Mouse (Mus musculus) CH12.LX (cell line): ENCODE data around the gene Rnf181. TPM values are rescaled to one million over a fixed set of nuclear protein-coding genes. Genes with fewer than 3 reads are reported as not detected.

Source experiments
- DNase-seq: peaks from one replicate; pipeline ENCODE4 v3.0.0-alpha.2; 2013; ENCODE audit errors: extremely low read depth
- H3K27ac ChIP-seq: 2 replicates; pipeline ENCODE4 v1.5.1; 2012; ENCODE audit warnings: low read depth, mild to moderate bottlenecking, control low read depth, moderate library complexity; ENCODE audit not compliant: insufficient read depth
- H3K27me3 ChIP-seq: replicated peaks from 2 replicates; pipeline ENCODE3; 2012; ENCODE audit warnings: inconsistent platforms
- H3K36me3 ChIP-seq, 2 experiments: replicated peaks in 1 of 2; 2 replicates each; pipeline versions ENCODE3 to v1.6.1; 2012; ENCODE audit warnings: inconsistent platforms in 1 of 2, low read length in 1 of 2, mild to moderate bottlenecking in 1 of 2, mixed read lengths in 1 of 2, moderate library complexity in 1 of 2; ENCODE audit not compliant: control insufficient read depth in 1 of 2, insufficient read depth in 1 of 2
- H3K4me1 ChIP-seq, 2 experiments: 2 replicates each; pipeline ENCODE4 v1.6.1; 2012; ENCODE audit warnings: inconsistent platforms in 1 of 2, moderate library complexity in 1 of 2; ENCODE audit not compliant: insufficient read depth in 2 of 2, control insufficient read depth in 1 of 2
- H3K4me2 ChIP-seq: 2 replicates; pipeline ENCODE4 v1.6.1; 2012; ENCODE audit warnings: low read depth, mild to moderate bottlenecking, control low read depth; ENCODE audit not compliant: poor library complexity, insufficient read depth, severe bottlenecking
- H3K4me3 ChIP-seq, 3 experiments: fragments of 150-350 bp in 1 of 3; sonication (generic) in 1 of 3; replicated peaks in 1 of 3; 2 replicates each; pipeline versions ENCODE3 to v1.5.1; 2011 to 2012; ENCODE audit warnings: low read depth in 2 of 3, low read length in 2 of 3, mild to moderate bottlenecking in 2 of 3, moderate library complexity in 2 of 3, control low read depth in 1 of 3, improper control_type of control experiment in 1 of 3, inconsistent platforms in 1 of 3, mixed read lengths in 1 of 3; ENCODE audit not compliant: poor library complexity in 1 of 3
- H3K79me2 ChIP-seq: replicated peaks from 2 replicates; pipeline ENCODE4 v1.6.1; 2012; ENCODE audit warnings: mild to moderate bottlenecking, moderate library complexity; ENCODE audit not compliant: control insufficient read depth, poor library complexity, insufficient read depth, severe bottlenecking; ENCODE audit errors: extremely low read depth
- H3K9ac ChIP-seq: 2 replicates; pipeline ENCODE4 v1.6.1; 2012; ENCODE audit warnings: low read depth, mild to moderate bottlenecking, control low read depth, moderate library complexity; ENCODE audit not compliant: insufficient read depth
- H3K9me3 ChIP-seq: replicated peaks from 2 replicates; pipeline ENCODE3; 2012; ENCODE audit warnings: low read length, inconsistent platforms, mixed read lengths
- CHD1 ChIP-seq: IDR thresholded peaks from 2 replicates; pipeline ENCODE4 v1.6.1; 2012; ENCODE audit warnings: low read depth, low read length, improper control_type of control experiment, inconsistent platforms
- E2F4 ChIP-seq: IDR thresholded peaks from 2 replicates; pipeline ENCODE4 v1.6.1; 2011; ENCODE audit warnings: low read depth, low read length, improper control_type of control experiment; ENCODE audit not compliant: insufficient replicate concordance
- ELF1 ChIP-seq: IDR thresholded peaks from 2 replicates; pipeline ENCODE4 v1.6.1; 2014; ENCODE audit warnings: low read depth, mild to moderate bottlenecking, inconsistent platforms, low read length, improper control_type of control experiment
- ETS1 ChIP-seq: conservative IDR thresholded peaks from 2 replicates; pipeline ENCODE4 v1.6.1; 2012; ENCODE audit warnings: low read depth, mild to moderate bottlenecking, inconsistent platforms, low read length, improper control_type of control experiment, moderate library complexity
- GABPA ChIP-seq: IDR thresholded peaks from 2 replicates; pipeline ENCODE4 v1.6.1; 2012; ENCODE audit warnings: low read depth, low read length, improper control_type of control experiment, inconsistent platforms; ENCODE audit not compliant: insufficient replicate concordance
- JUND ChIP-seq: conservative IDR thresholded peaks from 2 replicates; pipeline ENCODE4 v1.6.1; 2011; ENCODE audit warnings: low read depth, low read length, improper control_type of control experiment
- MAZ ChIP-seq: IDR thresholded peaks from 2 replicates; pipeline ENCODE4 v1.6.1; 2012; ENCODE audit warnings: low read depth, mild to moderate bottlenecking, inconsistent platforms, low read length, improper control_type of control experiment, moderate library complexity
- MEF2A ChIP-seq: IDR thresholded peaks from 2 replicates; pipeline ENCODE4 v1.6.1; 2014; ENCODE audit warnings: low read depth, mild to moderate bottlenecking, inconsistent platforms, low read length, improper control_type of control experiment, borderline replicate concordance
- NELFE ChIP-seq: IDR thresholded peaks from 2 replicates; pipeline ENCODE4 v1.6.1; 2011; ENCODE audit warnings: low read depth, low read length, improper control_type of control experiment
- NRF1 ChIP-seq: IDR thresholded peaks from 2 replicates; pipeline ENCODE4 v1.6.1; 2014; ENCODE audit warnings: low read depth, mild to moderate bottlenecking, inconsistent platforms, low read length, improper control_type of control experiment, moderate library complexity
- POLR2AphosphoS2 ChIP-seq: IDR thresholded peaks from 2 replicates; pipeline ENCODE4 v1.6.1; 2011; ENCODE audit warnings: low read depth, low read length, improper control_type of control experiment
- RAD21 ChIP-seq: IDR thresholded peaks from 2 replicates; pipeline ENCODE4 v1.6.1; 2011; ENCODE audit warnings: low read depth, mild to moderate bottlenecking, low read length, improper control_type of control experiment, moderate library complexity
- RCOR1 ChIP-seq: conservative IDR thresholded peaks from 2 replicates; pipeline ENCODE4 v1.6.1; 2012; ENCODE audit warnings: low read depth, mild to moderate bottlenecking, inconsistent platforms, low read length, improper control_type of control experiment
- SIN3A ChIP-seq: IDR thresholded peaks from 2 replicates; pipeline ENCODE4 v1.6.1; 2012; ENCODE audit warnings: low read length, improper control_type of control experiment, inconsistent platforms
- SMC3 ChIP-seq: IDR thresholded peaks from 2 replicates; pipeline ENCODE4 v1.6.1; 2011; ENCODE audit warnings: low read depth, low read length, improper control_type of control experiment
- TBP ChIP-seq: conservative IDR thresholded peaks from 2 replicates; pipeline ENCODE4 v1.6.1; 2011; ENCODE audit warnings: low read depth, low read length, improper control_type of control experiment
- TCF12 ChIP-seq: IDR thresholded peaks from 2 replicates; pipeline ENCODE4 v1.6.1; 2014; ENCODE audit warnings: low read depth, mild to moderate bottlenecking, inconsistent platforms, low read length, improper control_type of control experiment
- UBTF ChIP-seq: IDR thresholded peaks from 2 replicates; pipeline ENCODE4 v1.6.1; 2012; ENCODE audit warnings: low read depth, mild to moderate bottlenecking, inconsistent platforms, low read length, improper control_type of control experiment, moderate library complexity
- USF1 ChIP-seq: IDR thresholded peaks from 2 replicates; pipeline ENCODE4 v1.6.1; 2014; ENCODE audit warnings: low read depth, mild to moderate bottlenecking, inconsistent platforms, low read length, improper control_type of control experiment
- ZC3H11A ChIP-seq: IDR thresholded peaks from 2 replicates; pipeline ENCODE4 v1.6.1; 2012; ENCODE audit warnings: low read depth, mild to moderate bottlenecking, inconsistent platforms, low read length, improper control_type of control experiment
- dilution Hi-C: fragments of 300-500 bp; cut with MboI; formaldehyde crosslinking; loops from 2 replicates; pipeline ENCODE4 v1.14.3; 2020; ENCODE audit warnings: low sequenced_read_pairs; ENCODE audit not compliant: extremely low pct_unique_long_range_greater_than_20kb, extremely low pct_ligation_motif_present
- in situ Hi-C: fragments of 300-500 bp; cut with MboI; formaldehyde crosslinking; loops from 3 replicates; pipeline ENCODE4 v1.14.3; 2019; ENCODE audit warnings: low sequenced_read_pairs, low pct_ligation_motif_present, low pct_unique_long_range_greater_than_20kb, mixed read lengths
- polyA plus RNA-seq: library from polyadenylated mRNA; unstranded; fragments of >175 nt; gene quantifications from 2 replicates; pipeline ENCODE4 v1.2.1, GENCODE M21; 2012; ENCODE audit warnings: low read depth; ENCODE audit not compliant: insufficient read length
- total RNA-seq, 2 experiments: library from RNA; depleted of rRNA; stranded (reverse); fragments of 300-350 nt in 1 of 2; fragments of >200 nt in 1 of 2; gene quantifications; 2 replicates each; pipeline ENCODE4 v1.2.3; 2012 to 2014

Rnf181 gene
- total and polyA plus RNA-seq, 3 experiments = 63.2 to 88.7 (median 83.2) TPM

DNA sequence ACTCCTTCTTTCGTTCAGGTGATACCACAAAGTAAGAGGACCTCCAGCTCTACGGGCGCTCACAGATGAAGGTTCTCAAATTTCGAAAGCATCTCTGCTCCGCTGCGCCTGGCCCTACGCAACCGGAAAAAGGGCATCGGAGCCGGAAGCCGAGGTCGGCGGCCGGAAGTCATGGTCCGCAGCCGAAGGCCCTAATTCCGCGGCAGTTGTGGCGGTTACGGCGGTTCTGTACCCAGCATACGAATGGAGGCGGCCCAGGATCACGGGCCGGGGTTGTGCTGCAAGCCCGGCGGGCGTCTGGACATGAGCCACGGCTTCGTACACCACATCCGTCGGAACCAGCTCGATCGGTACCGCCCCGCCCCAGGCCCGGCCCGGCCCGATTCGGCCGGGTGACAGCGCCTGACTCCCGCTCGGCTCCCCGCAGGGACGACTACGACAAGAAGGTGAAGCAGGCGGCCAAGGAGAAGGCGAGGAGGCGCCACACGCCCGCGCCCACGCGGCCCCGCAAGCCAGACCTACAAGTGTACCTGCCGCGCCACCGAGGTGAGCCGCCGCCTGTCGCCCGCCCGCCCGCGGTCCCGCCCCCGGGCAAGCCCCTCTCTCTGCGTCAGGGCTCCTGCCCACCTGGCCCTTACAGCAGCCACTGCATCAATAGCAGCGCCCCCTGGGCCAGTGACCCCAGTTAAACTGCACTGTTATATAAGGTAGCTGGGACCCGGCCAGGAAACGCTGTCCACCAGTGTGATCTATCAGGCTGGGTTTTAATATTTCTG lies 19.4 kb downstream of the Rnf181 start, which contains the start of gene 0610030E20Rik (continued):
- TF ChIP-seq NELFE (peak; percentile 92), USF1 (no peak), RCOR1 (no peak; the same call in 1 of the 2 replicates), ELF1 (peak; percentile 92), JUND (no peak), TCF12 (peak; percentile 88), CHD1 (peak; percentile 28; the same call in 1 of the 2 replicates), RAD21 (no peak), SMC3 (no peak), MAZ (0 out of 2 replicates have a peak, but pooled peaks have one; percentile 29), ZC3H11A (no peak), ETS1 (0 out of 2 replicates have a peak, but pooled peaks have one; percentile 15), GABPA (no peak; the same call in 1 of the 2 replicates), NRF1 (0 out of 2 replicates have a peak, but pooled peaks have one; percentile 62), MEF2A (0 out of 2 replicates have a peak, but pooled peaks have one; percentile 17)

DNA sequence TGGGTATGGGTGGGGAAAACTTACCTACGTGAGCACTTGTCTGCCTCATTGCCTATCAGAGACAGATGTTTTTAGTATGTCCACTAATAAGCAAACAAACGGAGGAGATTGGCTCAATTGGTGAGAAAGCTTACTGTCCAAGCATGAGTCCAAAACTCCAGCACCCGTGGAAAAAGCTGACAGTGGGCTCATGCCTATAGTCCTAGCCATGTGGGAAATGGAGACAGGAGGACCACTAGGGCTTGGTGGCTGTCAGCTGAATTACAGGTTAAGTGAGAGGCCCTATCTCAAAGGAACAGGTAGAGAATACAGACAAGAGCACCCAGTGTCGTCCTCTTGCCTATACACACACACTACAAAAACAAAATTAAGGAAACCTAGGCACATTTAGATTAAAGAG lies 20.5 kb downstream of the Rnf181 start:
- peak overlapping the region; percentile 16 for H3K27ac ChIP-seq
- no peaks in the 10 kb centered on the region for H3K9me3 ChIP-seq
- H3K4me1 ChIP-seq = peaks cover 13 to 68% of the 10 kb centered on the region in 2 experiments; a peak in 3 of 4 replicates
- TF ChIP-seq UBTF (no peak), E2F4 (no peak), POLR2AphosphoS2 (no peak), SIN3A (no peak), TBP (no peak), GABPA (no peak)
- dilution Hi-C loops (no loop called here), in situ Hi-C loops (no loop called here)
- H3K36me3 ChIP-seq = peaks cover 27 to 45% of the 10 kb centered on the region in 2 experiments
- H3K79me2 ChIP-seq = peaks cover 44% of the 10 kb centered on the region
- DNase-seq = peak; percentile 40
- peak overlapping the region; percentile 93; the same call in 1 of the 2 replicates for H3K9ac ChIP-seq
- no peaks in the 10 kb centered on the region for H3K27me3 ChIP-seq
- H3K4me3 ChIP-seq = peak overlapping the region in 2 of 3 experiments; percentile 76 to 91
- H3K4me2 ChIP-seq = peak overlapping the region; percentile 6; the same call in 1 of the 2 replicates
